Mouse (Mus musculus): ENCODE results near the gene Ski.
"Not testable (repeated sequence)": the region's sequence is repeated elsewhere in the genome, so short reads cannot be mapped to it uniquely, and the experiment has no call there.

The Ski gene

DNA sequence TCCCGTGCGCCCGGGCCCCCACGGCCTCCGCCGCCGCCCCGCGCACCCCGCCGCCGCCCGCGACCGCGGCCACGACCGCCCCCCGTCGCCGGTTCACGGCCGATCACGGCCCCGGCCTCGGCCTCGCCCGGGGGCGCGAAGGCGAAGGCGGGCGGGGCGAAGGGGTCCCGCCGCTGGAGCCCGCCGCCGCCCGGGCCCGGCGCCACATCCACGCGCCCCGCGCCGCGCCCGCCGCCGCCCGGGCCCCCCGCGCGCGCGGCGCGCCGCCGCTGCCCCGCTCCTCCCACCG lies at the start of gene Ski:
Gene Ski (minus strand): TSS at position 41 of the 289 bp plus-strand sequence.
- no peak for DNase-seq (ENCODE audit: inconsistent ontology term)

DNA sequence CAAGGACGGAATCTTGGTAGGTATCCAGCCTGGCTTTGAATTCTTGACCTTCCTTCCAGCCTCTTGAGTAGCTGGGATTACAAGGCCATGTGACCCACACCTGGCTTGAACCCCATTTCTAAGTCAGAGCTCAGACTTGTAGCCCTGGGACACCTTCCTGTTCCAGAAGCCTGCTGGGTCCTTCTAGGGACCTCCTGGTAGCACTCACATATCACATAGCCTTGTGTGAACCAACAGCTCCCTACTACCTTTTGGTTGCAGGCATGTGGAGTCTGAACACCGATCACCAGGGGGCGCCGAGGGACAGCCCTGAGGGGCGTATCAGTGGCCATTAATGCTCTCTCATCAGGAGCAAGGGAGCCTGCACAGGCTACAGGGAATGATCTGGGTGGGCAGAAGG lies 46.0 kb upstream of the Ski start:
- DNase-seq (ENCODE audit: inconsistent ontology term), result no peak

DNA sequence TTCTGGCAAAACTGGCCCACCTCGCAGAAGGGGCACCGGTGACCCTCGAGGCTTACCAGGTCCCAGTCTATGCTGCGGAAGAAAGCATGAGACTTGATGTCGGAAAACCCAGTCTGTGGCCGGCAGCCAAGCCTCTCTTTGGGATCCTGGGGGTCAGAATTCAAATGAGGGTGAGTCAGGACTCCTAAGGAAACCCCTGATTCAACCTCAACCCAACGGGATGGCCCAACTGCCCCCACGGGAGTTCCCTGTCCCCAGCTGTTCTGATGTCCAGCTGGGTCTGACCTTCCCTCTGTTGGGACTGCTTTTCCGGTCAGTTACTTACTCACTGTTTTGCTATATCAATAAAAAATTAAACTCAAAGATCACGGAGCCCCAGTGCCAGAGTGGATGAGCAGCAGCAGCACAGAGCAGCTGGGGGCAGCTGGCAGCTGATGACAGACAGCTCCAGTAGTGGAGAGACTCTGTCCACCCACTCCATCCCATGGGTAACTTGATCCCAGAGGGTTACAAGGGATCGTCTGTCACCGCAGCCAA lies 45.3 kb upstream of the Ski start:
- no peak for DNase-seq (ENCODE audit: inconsistent ontology term)

DNA sequence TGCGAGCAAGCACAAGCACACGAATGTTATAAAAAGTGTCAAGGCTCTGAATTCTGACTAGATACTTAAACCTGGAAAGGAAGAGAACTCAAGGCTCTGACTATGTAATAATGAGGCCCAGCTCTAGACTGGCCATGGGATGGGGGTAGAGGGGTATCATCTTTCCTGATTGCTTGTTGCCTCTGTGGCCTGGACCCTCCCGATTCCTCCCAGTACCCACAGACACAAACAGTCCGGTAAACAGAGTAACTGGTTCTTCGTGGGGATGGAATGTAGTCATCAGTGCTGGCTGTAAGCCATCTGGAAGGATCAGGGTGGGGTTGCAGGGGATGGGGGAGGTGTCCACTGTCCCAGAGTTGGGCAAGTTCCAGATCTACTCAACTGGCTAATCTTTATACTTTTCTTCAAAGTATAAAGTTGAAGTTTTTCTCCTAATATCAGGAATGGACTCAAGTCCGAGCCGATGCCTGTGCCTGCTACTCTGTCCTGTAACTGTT lies 44.7 kb upstream of the Ski start:
- DNase-seq (ENCODE audit: inconsistent ontology term), result no peak

DNA sequence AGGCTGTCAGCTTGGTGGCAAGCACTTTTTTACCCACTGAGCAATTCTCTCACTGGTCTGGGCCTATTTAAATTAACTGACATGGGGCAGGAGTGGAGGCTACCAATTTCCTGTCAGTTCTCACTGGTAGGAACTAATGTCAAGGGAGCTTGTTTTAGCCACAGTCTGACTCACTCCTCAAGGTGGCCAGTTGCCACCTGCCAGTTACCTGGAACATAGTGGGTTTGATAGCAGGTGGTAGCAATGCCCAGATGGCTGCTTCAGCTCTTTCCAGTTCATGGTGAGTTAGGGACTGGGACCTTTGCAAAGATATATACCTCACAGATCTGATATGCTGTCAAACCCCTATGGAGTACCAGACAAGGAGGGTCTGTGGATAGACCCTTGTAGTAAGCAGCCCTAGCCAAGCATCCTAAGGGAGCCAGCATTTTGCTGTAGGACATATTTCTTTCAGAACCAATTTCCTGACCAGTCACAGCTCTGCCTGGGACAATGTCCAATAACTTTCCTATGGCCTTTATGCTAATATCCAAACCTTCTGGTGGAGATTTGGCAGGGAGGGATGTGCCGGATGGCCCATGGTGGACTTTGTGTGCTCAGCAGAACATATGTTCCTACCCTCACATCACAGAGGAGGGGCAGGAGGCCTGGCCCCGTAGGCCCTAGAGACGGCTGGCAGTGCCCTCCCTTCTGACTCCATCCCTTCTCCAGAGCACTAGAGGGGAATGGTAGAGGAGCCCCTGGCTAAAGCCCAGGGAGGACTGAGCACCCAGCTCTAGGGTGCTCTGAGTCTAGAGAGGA lies 42.3 kb upstream of the Ski start:
- no peak for DNase-seq (ENCODE audit: inconsistent ontology term)

DNA sequence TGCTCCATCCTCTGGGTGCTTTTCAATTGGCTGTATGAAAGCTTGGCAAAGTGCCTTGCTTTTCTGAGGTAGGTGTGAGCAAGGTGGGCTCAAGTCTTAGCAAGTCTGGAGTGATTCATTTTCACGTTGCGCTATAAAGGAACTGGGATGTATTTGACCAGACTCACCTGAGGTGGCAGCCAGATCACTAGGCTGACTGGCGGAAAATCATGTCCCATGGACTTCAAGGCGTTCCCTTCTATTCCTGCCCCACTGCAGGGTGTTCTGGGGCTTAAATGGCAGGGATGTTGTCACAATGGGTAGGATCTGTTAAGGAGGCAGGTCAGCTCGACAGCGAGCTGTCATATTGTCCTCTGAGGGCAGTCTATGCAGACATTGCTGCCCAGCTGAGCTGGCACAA lies 29.9 kb upstream of the Ski start:
- DNase-seq (ENCODE audit: inconsistent ontology term), result no peak

DNA sequence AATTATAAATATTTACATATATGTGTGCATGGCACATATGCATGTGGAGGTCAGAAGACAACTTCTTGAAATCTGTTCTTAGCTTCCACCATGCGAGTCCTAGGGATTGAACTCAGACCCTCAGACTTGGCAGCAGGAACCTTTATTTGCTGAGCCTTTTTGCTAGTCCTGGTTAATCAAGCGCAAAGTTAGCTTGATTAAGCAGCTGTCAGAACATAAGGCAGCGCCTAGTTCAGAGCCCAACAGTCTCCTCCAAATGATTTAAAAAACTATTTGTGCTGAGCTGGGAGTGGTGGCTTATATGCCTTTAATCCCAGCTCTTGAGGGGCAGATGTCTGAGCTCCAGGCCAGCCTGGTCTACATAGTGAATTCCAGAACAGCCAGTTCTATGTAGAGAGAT lies 28.8 kb upstream of the Ski start:
- DNase-seq (ENCODE audit: inconsistent ontology term), result no peak

DNA sequence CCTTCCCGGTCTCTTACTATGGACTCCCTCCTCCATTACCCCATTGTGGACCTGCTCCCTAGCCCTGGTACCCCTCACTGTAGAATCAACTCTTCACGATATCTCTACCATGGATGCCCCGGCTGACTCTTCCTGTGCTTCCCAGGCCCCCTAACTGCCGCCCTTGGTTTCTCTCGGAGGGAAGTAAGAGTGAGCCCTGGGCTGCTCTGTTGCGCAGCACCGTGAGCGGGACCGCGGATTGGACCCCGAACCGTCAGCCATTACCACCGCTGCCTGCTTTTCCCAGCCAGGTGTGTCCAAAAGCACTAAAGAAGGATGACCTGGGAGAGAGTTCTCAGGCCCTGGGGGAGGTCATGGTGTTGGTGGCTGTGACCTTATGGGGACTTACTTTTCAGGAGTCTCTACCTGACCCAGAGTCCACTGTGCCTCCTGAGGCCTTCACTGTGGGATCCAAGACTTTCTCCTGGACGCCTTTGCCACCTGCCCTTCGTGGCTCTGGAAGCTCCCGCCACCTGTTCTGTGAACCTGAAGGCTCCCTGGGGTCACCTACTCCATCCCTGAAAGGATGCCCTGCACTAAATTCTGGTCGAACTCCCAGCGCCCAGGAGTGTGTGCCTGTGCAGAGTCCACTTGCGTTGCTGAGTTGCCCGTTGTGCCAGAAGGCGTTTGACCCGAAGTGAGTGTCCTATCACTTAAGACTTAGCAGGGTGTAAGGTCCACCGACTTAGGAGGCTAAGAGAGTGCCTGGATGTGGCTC lies 28.1 kb upstream of the Ski start:
- no peak for DNase-seq (ENCODE audit: inconsistent ontology term)

DNA sequence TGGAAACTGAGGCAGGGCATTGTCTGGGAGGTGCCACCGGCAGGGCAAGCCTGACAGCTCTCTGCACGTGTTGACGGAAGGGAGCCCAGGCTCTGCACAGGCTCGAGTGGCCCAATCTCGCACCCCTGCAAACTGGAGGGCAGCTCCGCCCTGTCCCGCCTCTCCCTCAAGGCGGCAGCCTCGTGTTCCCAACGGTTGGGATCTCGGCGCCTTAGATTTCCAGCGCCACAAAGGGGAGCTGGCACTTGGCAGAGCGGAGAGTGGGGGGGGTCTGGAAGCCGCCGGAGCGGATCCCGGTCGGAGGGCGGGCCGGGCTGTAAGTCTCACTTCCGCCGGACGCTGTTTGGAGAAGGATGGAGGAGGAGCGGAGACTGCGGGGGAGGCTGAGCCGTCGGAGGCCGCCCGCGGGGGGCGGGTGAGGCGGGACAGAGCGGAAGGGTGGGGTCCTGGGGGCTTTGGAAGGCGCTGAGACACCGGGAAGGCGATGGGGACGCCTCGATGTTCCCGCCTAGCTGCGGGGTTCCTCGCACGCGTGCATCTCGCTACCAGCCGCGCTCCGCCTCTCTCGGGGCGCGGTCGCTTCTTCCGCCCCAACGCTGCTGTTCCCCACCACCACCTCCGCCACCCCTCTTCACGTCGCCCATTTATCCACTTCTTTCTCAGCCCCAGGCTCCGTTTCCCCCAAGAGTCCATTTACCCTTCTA lies 27.4 kb upstream of the Ski start, which contains the start of gene Faap20:
Gene Faap20 (plus strand): TSS at position 155 of the 704 bp plus-strand sequence.
- peak; percentile 94 for DNase-seq (ENCODE audit: inconsistent ontology term)

DNA sequence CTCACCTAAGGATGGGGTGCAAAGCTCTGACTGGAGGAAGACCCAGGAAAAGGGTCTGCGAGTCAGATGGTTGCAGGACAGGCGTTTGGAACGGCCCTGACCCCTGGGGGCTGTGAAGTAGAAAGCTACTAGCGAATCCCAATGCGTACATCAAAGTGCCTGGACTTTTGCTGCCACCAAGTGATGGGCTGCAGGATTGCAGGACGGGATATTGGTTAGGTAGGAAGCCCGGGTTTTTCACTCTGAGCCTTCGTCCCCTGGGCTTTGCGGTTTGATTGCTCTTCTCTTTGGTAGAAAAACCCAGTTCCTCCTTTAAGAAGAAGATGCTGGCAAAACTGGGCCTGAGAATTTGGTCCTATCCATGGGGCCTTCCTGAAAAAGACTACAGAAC lies 26.9 kb upstream of the Ski start:
- DNase-seq (ENCODE audit: inconsistent ontology term), result peak; percentile 95

DNA sequence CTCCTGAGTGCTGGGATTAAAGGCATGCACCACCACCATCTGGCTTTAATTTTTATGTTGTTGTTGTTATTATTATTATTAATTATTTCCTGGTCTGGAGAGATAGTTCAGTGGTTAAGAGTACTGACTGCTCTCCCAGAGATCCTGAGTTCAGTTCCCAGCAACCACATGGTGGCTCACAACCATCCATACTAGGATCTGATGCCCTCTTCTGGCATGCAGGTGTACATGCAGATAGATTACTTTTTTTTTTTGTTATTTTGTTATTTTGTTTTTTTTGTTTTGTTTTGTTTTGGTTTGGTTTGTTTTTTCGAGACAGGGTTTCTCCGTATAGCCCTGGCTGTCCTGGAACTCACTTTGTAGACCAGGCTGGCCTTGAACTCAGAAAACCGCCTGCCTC lies 25.7 kb upstream of the Ski start:
- not testable (repeated sequence) for DNase-seq (ENCODE audit: inconsistent ontology term)

DNA sequence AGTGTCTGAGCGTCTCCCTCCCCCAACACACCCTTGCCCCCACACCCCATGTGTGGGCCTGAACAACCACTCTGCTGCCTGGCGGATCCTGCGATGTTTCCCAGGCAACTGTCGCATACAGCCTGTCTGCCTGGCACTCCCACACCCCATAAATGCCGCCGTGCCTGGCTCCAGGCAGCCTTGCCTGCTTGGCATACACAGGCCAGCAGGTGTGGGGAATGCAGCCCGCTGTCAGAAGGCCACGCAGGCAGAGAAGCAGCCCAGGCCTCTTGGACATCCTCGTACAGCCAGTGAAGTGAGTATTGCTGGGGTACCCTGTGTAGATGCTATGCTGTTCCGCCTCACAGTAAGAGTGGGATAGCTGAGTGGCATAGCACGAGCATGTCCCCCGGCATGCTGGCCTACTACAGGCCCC lies 24.3 kb upstream of the Ski start:
- DNase-seq (ENCODE audit: inconsistent ontology term), result peak; percentile 46

DNA sequence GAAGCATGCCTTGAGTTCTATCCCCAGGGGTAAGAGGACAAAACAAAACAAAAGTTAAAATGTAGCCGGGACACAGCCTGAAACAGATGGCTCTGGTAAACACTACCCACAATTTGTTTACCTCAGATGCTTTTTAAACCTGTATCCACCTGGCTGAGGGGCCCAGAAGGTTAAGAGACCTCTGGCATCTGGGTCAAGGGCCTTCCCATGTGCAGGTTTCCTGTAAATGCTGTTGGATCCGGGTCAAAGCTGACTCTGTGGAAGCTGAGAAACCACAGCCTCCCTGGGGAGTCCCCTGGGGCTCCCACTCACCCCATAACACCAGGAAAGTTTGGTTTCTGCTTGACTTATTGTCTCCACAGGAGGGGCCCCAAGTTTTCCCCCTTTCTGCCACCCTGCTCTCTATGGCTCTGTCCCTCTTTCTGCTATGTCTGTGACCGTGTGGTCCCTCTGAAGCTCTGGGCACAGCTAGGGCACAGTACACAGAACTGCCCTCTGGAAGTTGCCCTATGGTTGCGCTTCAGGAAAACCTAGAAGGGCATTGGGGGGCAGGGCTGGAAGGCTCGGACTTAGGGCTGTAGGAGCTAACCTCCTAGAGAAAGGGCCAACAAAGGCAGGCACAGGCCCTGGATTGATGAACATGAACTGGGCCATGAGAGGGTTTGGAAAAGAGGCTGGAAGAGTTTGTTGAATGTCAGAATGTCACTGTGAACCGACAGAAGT lies 23.5 kb upstream of the Ski start:
- DNase-seq (ENCODE audit: inconsistent ontology term), result no peak

DNA sequence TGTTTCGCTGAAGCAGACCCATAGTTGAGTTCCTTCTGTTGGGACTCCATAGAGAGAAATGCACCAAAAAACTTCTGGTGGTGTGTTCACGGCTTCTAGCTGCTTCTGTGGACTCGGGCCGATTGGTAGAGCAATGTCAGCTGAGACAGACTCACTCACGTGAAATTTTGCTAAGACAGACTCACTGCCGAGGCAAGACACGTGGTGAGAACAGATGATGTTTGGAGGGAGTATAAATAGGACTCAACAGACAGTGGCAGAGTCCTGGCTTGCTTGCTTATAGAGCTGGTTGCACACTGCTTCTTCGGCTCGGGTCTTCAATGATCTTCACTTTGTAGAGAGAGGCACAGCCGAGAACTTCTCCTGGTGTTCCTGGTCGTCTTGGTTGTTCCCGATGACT lies 20.8 kb upstream of the Ski start:
- no peak for DNase-seq (ENCODE audit: inconsistent ontology term)

DNA sequence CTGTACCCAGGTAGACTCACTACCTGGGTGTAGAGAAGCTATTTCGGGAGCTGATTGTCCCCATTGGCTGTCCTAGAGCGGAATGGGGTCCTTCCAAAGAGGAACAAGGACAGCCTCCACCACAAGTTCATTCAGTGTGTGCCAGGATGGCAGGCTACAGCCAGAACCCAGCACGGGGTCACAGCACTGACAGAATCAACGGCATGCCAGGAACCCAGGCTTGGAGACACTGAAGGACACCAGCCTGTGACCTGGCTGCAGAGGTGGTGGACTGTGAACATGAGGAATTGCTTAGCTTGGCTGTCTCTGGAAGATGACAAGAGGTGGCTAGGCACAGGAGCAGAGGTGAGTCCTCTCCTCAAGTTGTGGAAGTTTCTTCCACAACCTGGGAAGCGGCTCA lies 19.9 kb upstream of the Ski start:
- DNase-seq (ENCODE audit: inconsistent ontology term), result no peak

DNA sequence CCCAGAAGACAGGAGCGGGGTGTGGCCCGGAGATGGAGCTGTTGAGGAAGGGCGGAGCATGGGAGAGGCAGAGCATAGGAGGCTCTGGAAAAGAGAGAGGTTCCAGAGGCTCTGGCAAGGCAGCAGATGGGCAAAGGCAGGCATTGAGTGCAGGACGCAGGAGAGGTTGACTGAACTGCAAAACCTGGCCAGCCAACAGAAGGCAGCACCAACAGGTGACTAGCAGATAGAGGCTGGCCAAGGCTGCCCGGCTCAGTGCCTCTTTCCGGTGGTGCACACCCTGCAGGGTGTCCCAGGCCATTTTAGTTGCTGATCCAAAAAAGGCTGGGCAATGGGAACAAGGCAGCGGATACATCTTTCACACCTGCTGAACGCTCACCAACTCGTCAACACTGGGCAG lies 19.4 kb upstream of the Ski start:
- DNase-seq (ENCODE audit: inconsistent ontology term), result no peak

DNA sequence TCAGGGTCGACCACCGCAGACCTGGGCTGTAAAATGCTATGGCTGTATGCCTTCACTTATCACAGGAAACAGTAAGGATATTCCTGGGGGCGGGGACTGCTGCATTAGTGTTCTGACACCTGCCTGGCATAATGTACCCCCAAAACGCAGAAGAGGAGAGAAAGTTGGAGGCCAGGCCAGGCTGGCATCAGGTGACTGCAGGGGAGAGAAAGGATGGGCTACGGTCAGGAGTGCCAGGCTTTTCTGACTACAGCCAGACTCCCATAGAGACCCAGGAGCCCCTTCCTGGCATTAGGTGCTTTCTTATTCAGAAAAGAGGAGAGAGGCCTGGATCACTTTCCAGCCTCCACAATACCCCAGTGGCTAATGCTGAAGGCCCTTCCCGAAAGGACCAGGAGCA lies 17.1 kb upstream of the Ski start:
- no peak for DNase-seq (ENCODE audit: inconsistent ontology term)

DNA sequence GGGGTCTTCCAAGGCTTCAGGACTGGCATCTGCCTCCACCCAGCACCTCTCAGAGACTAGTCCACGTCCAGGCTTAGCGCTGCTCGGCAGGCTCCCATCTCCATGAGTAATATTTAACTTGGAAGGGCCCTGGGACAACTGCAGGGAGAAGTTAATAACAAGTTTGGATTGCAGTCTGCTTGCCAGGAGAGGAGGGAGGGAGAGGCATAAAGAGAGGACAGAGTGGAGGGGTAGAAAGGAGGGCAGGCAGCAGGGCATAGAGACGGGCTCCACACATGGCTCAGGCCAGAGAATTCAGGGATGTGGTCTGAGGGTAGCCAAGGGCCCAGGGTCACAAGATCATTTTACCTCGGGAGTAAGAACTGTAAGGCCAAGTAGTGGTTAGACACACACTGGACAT lies 15.9 kb upstream of the Ski start:
- peak; percentile 65 for DNase-seq (ENCODE audit: inconsistent ontology term)

DNA sequence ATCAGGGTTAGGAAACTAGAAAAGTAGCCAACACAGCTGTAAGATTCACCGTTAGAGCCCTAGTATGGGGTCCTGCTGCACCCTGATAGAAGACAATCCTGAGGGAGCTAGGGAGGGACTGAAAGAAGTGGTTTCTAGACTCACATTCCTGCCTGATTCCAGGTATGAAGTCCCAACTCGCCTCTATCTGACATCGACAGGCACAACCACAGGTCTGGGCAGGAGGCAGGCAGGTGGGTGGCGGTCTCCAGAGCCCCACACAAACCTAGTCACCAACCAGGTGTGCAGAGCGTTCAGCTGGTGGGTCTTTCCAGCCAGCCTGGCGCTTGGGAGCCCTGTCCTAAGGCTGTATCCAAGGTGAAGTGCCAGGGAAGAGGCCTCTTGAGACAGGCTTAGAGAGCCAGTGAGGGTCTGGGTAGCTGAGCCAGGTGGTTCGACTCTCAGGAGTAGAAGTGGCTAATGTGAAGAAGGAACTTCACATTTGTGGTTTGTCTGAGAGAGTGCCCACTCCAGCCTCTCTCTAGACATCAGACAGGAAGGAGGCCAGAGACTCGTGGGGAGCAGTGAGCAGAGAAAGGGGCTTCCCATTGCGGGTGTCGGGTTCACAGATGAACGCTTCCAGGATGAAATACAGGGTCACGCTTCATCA lies 14.5 kb upstream of the Ski start:
- DNase-seq (ENCODE audit: inconsistent ontology term), result no peak

DNA sequence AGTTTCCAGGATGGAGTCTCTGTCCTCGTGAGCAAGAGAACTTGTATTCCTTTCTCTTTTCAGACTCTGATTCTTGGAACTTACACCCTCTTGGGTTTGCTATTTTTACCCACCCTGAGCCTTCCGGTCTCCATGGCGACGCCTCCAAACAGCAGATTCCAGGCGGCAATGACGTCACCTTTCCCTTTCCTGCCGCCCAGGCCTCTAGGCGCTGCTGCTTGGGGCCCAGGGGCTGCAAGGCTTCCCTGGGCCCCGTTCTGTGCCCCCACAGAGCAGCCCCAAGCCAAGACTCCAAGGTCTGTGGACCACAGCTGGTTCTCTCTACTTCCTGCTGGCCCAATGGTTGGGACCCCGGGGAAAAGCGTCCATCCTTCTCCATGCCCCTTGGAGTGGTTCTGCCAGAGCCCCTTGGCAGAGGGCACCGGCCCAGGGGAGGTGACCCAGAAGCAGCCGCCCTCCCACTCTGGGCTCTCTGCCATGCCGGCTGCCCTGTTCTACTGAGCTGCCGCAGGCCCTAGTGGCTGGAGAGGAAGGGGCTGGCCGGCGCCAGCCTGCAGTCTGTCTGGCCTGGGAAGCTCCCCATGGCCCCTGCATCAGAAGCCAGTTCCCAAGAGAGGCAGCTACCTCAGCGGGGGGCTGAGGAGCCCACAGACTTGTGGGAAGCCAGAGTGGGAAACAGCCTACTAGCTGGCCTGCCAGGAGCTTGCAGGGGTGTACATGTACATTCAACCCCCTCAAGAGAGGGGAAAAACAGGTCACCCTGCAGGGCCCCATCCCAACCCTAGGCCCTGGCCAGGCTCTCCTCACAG lies 13.1 kb upstream of the Ski start:
- peak; percentile 97 for DNase-seq (ENCODE audit: inconsistent ontology term)
